Mouse (Mus musculus) myocyte (in vitro differentiated cells): ENCODE results near the gene Sppl3.

Experiments
- CEBPB ChIP-seq: IDR thresholded peaks from 2 replicates; pipeline ENCODE4 v1.6.1; 2011; ENCODE audit warnings: mild to moderate bottlenecking, moderate library complexity; ENCODE audit not compliant: poor library complexity, insufficient read depth, severe bottlenecking
- MAX ChIP-seq: IDR thresholded peaks from one replicate; pipeline ENCODE4 v1.6.1; 2011; ENCODE audit warnings: low read depth, mild to moderate bottlenecking, control low read depth
- MYOD1 ChIP-seq, 3 experiments: IDR thresholded peaks; one replicate each; pipeline ENCODE4 v1.6.1; 2011; ENCODE audit warnings: control low read depth in 2 of 3, low read depth in 2 of 3, mild to moderate bottlenecking in 2 of 3, moderate library complexity in 1 of 3; ENCODE audit not compliant: insufficient read length in 2 of 3, control insufficient read depth in 1 of 3
- MYOG ChIP-seq, 3 experiments: IDR thresholded peaks; one replicate each; pipeline ENCODE4 v1.6.1; 2011; ENCODE audit warnings: control low read depth in 2 of 3, low read depth in 2 of 3, mild to moderate bottlenecking in 2 of 3; ENCODE audit not compliant: insufficient read length in 2 of 3, control insufficient read depth in 1 of 3, insufficient read depth in 1 of 3
- POLR2A ChIP-seq: IDR thresholded peaks from one replicate; pipeline ENCODE4 v1.6.1; 2011; ENCODE audit warnings: low read depth, mild to moderate bottlenecking, control low read depth, moderate library complexity; ENCODE audit not compliant: insufficient read length
- POLR2AphosphoS2 ChIP-seq: IDR thresholded peaks from one replicate; pipeline ENCODE4 v1.6.1; 2011; ENCODE audit warnings: low read depth, control low read depth; ENCODE audit not compliant: insufficient read length
- REST ChIP-seq: IDR thresholded peaks from one replicate; pipeline ENCODE4 v1.6.1; 2011; ENCODE audit warnings: mild to moderate bottlenecking, control low read depth, moderate library complexity; ENCODE audit not compliant: insufficient read depth, insufficient read length
- TCF12 ChIP-seq: IDR thresholded peaks from one replicate; pipeline ENCODE4 v1.6.1; 2011; ENCODE audit warnings: mild to moderate bottlenecking, control low read depth; ENCODE audit not compliant: poor library complexity, insufficient read depth, severe bottlenecking
- USF1 ChIP-seq: IDR thresholded peaks from one replicate; pipeline ENCODE4 v1.6.1; 2011; ENCODE audit warnings: low read depth, mild to moderate bottlenecking, control low read depth, moderate library complexity

DNA sequence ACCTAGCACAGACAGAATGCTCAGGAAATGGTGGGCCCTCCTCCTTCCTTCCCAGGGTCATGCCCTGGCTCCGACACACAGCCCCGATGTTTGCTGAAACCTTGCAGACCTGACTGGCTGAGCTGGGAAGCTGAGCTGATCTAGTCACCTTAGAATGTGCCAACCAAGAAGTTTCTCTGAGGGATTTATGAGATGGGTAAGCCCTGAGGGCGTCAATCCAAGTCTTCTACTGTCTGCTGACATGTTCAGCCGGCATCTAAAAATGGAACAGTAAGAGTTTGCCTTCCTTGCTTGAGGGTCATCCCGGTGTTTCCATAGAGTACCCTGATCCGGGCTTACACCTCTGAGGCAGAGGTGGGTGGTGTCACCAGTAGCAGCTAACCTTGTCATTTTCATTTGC is 8.2 kb upstream of the Sppl3 start:
- TF ChIP-seq MAX (no peak), POLR2AphosphoS2 (no peak), CEBPB (no peak), USF1 (no peak), POLR2A (no peak), TCF12 (no peak), REST (no peak), MYOD1 (IDR thresholded peaks at IDR 0.05; ENCODE audit: control insufficient read depth in 1 of 3, insufficient read length in 2 of 3, low read depth in 2 of 3) (no peak), MYOG (IDR thresholded peaks at IDR 0.05; ENCODE audit: control insufficient read depth in 1 of 3, insufficient read depth in 1 of 3, insufficient read length in 2 of 3, low read depth in 2 of 3) (no peak)
